Mouse (Mus musculus): ENCODE measurements around the gene Tprn. TPM values are rescaled to one million over a fixed set of nuclear protein-coding genes. Genes with fewer than 3 reads are reported as not detected.

Tprn gene
- polyA plus RNA-seq, 2 experiments, result 2.4 to 2.6 TPM

- H3K36me3 ChIP-seq (replicated peaks; ENCODE audit: control insufficient read depth, insufficient read depth, low read depth), result no peaks in the 10 kb centered on the region
- H3K4me2 ChIP-seq (ENCODE audit: low read depth), result no peak overlapping the region
- H3K9ac ChIP-seq (replicated peaks), result no peak overlapping the region
- H3K27ac ChIP-seq, result no peak overlapping the region
- peaks cover 5 to 9% of the 10 kb centered on the region in 2 experiments for H3K4me1 ChIP-seq (replicated peaks; ENCODE audit: control insufficient read depth in 2 of 2, insufficient read depth in 2 of 2, low read length in 1 of 2)
- H3K9me3 ChIP-seq (ENCODE audit: control insufficient read depth, low read length), result no peaks in the 10 kb centered on the region
- H3K27me3 ChIP-seq (ENCODE audit: control insufficient read depth, insufficient read depth, low read length), result no peaks in the 10 kb centered on the region
- no peak overlapping the region for H3K4me3 ChIP-seq (ENCODE audit: insufficient read depth in 1 of 2, low read depth in 2 of 2, low read length in 2 of 2)
- no peak for TF ChIP-seq CTCF (IDR thresholded peaks at IDR 0.05; ENCODE audit: low read depth)
- TF ChIP-seq EP300 (IDR thresholded peaks at IDR 0.05; ENCODE audit: low read depth), result no peak
- 65% methylated on average over 5 of the region's 5 CpGs for WGBS (ENCODE audit: insufficient replicate concordance)
- DNase-seq (ENCODE audit: low read depth in 3 of 3, low spot score in 3 of 3), result no peak
- ATAC-seq (ENCODE audit: insufficient read depth), result no peak
These were observed 32.8 kb upstream of the Tprn start for GRCm38 (mm10) chr2:25229582-25229981.

- Histone ChIP-seq H3K4me3 (ENCODE audit: insufficient read depth in 1 of 2, low read depth in 2 of 2, low read length in 2 of 2) (no peak overlapping the region), H3K4me1 (replicated peaks; ENCODE audit: control insufficient read depth in 2 of 2, insufficient read depth in 2 of 2, low read length in 1 of 2) (peaks cover 4 to 7% of the 10 kb centered on the region in 2 experiments), H3K27me3 (ENCODE audit: control insufficient read depth, insufficient read depth, low read length) (no peaks in the 10 kb centered on the region), H3K36me3 (replicated peaks; ENCODE audit: control insufficient read depth, insufficient read depth, low read depth) (no peaks in the 10 kb centered on the region), H3K27ac (no peak overlapping the region), H3K9ac (replicated peaks) (no peak overlapping the region), H3K9me3 (ENCODE audit: control insufficient read depth, low read length) (no peaks in the 10 kb centered on the region), H3K4me2 (ENCODE audit: low read depth) (no peak overlapping the region)
- 72% methylated on average over 7 of the region's 7 CpGs for whole genome bisulfite sequencing (ENCODE audit: insufficient replicate concordance)
- TF ChIP-seq EP300 (IDR thresholded peaks at IDR 0.05; ENCODE audit: low read depth) (no peak), CTCF (IDR thresholded peaks at IDR 0.05; ENCODE audit: low read depth) (no peak)
- DNase-seq (ENCODE audit: low read depth in 3 of 3, low spot score in 3 of 3) (no peak), ATAC-seq (ENCODE audit: insufficient read depth) (no peak)
These were observed 31.8 kb upstream of the Tprn start for GRCm38 (mm10) chr2:25230581-25230980.

- no peak for ATAC-seq (ENCODE audit: insufficient read depth)
- no peaks in the 10 kb centered on the region for H3K27me3 ChIP-seq (ENCODE audit: control insufficient read depth, insufficient read depth, low read length)
- 65% methylated on average over 12 of the region's 12 CpGs for WGBS (ENCODE audit: insufficient replicate concordance)
- H3K9me3 ChIP-seq (ENCODE audit: control insufficient read depth, low read length), result no peaks in the 10 kb centered on the region
- no peak overlapping the region for H3K4me2 ChIP-seq (ENCODE audit: low read depth)
- H3K9ac ChIP-seq (replicated peaks), result no peak overlapping the region
- no peak overlapping the region for H3K27ac ChIP-seq
- TF ChIP-seq CTCF (IDR thresholded peaks at IDR 0.05; ENCODE audit: low read depth), result no peak
- no peak for TF ChIP-seq EP300 (IDR thresholded peaks at IDR 0.05; ENCODE audit: low read depth)
- peaks cover 0 to 3% of the 10 kb centered on the region in 2 experiments; a peak in 2 of 4 replicates for H3K4me1 ChIP-seq (replicated peaks; ENCODE audit: control insufficient read depth in 2 of 2, insufficient read depth in 2 of 2, low read length in 1 of 2)
- H3K36me3 ChIP-seq (replicated peaks; ENCODE audit: control insufficient read depth, insufficient read depth, low read depth), result no peaks in the 10 kb centered on the region
- H3K4me3 ChIP-seq (ENCODE audit: insufficient read depth in 1 of 2, low read depth in 2 of 2, low read length in 2 of 2), result no peak overlapping the region
- no peak for DNase-seq (ENCODE audit: low read depth in 3 of 3, low spot score in 3 of 3)
These were observed 31.4 kb upstream of the Tprn start for GRCm38 (mm10) chr2:25231038-25231437.

GRCm38 (mm10) chr2:25233421-25233820 lies 29.0 kb upstream of the Tprn start:
- 7% methylated on average over 4 of the region's 4 CpGs for WGBS (ENCODE audit: insufficient replicate concordance)
- H3K4me1 ChIP-seq (replicated peaks; ENCODE audit: control insufficient read depth in 2 of 2, insufficient read depth in 2 of 2, low read length in 1 of 2), result peaks cover 0 to 6% of the 10 kb centered on the region in 2 experiments; a peak in 1 of 4 replicates

GRCm38 (mm10) chr2:25234050-25234449 lies 28.4 kb upstream of the Tprn start, which contains the start of gene Slc34a3:
Slc34a3 (minus strand) TSS chr2:25234364.
- Histone ChIP-seq H3K4me2 (ENCODE audit: low read depth) (no peak within 1 kb of the TSS), H3K27ac (no peak within 1 kb of the TSS)
- DNase-seq (ENCODE audit: low read depth in 3 of 3, low spot score in 3 of 3), result no peak

More at GRCm38 (mm10) chr2:25233421-25233820, 29.0 kb upstream of the Tprn start:
- ATAC-seq (ENCODE audit: insufficient read depth), result no peak
- no peaks in the 10 kb centered on the region for H3K27me3 ChIP-seq (ENCODE audit: control insufficient read depth, insufficient read depth, low read length)
- H3K27ac ChIP-seq, result no peak overlapping the region
- H3K9ac ChIP-seq (replicated peaks), result no peak overlapping the region; the same call in 1 of the 2 replicates
- DNase-seq (ENCODE audit: low read depth in 3 of 3, low spot score in 3 of 3), result no peak
- H3K4me2 ChIP-seq (ENCODE audit: low read depth), result no peak overlapping the region
- TF ChIP-seq CTCF (IDR thresholded peaks at IDR 0.05; ENCODE audit: low read depth) (no peak), EP300 (IDR thresholded peaks at IDR 0.05; ENCODE audit: low read depth) (no peak)
- H3K4me3 ChIP-seq (ENCODE audit: insufficient read depth in 1 of 2, low read depth in 2 of 2, low read length in 2 of 2), result no peak overlapping the region
- H3K36me3 ChIP-seq (replicated peaks; ENCODE audit: control insufficient read depth, insufficient read depth, low read depth), result no peaks in the 10 kb centered on the region
- H3K9me3 ChIP-seq (ENCODE audit: control insufficient read depth, low read length), result no peaks in the 10 kb centered on the region

More at GRCm38 (mm10) chr2:25234050-25234449, 28.4 kb upstream of the Tprn start, which contains the start of gene Slc34a3:
- ATAC-seq (ENCODE audit: insufficient read depth), result no peak
- H3K36me3 ChIP-seq (replicated peaks; ENCODE audit: control insufficient read depth, insufficient read depth, low read depth), result no peaks in the 10 kb centered on the region
- no peak within 1 kb of the TSS; the same call in 1 of the 2 replicates for H3K9ac ChIP-seq (replicated peaks)
- no peaks in the 10 kb centered on the region for H3K9me3 ChIP-seq (ENCODE audit: control insufficient read depth, low read length)
- H3K4me1 ChIP-seq (replicated peaks; ENCODE audit: control insufficient read depth in 2 of 2, insufficient read depth in 2 of 2, low read length in 1 of 2), result peaks cover 0 to 5% of the 10 kb centered on the region in 2 experiments; a peak in 1 of 4 replicates
- 68% methylated on average over 3 of the region's 3 CpGs for WGBS (ENCODE audit: insufficient replicate concordance)
- no peaks in the 10 kb centered on the region for H3K27me3 ChIP-seq (ENCODE audit: control insufficient read depth, insufficient read depth, low read length)
- no peak within 1 kb of the TSS for H3K4me3 ChIP-seq (ENCODE audit: insufficient read depth in 1 of 2, low read depth in 2 of 2, low read length in 2 of 2)
- TF ChIP-seq EP300 (IDR thresholded peaks at IDR 0.05; ENCODE audit: low read depth), result no peak
- no peak for TF ChIP-seq CTCF (IDR thresholded peaks at IDR 0.05; ENCODE audit: low read depth)

Measured in liver, embryonic 14.5 days (tissue).